Mouse (Mus musculus) testis, adult 2 months (tissue): ENCODE data around the gene Vangl1. TPM values are rescaled to one million over a fixed set of nuclear protein-coding genes. Genes with fewer than 3 reads are reported as not detected.

Experiments used
- H3K27ac ChIP-seq: fragments of 200-500 bp; 2 replicates; pipeline ENCODE4 v1.5.1; 2012; ENCODE audit warnings: low read depth, low read length; ENCODE audit not compliant: control insufficient read depth, insufficient read depth
- H3K27me3 ChIP-seq: fragments of 200-500 bp; 2 replicates; pipeline ENCODE4 v1.6.1; 2012; ENCODE audit warnings: mild to moderate bottlenecking, low read length, moderate library complexity; ENCODE audit not compliant: control insufficient read depth, insufficient read depth
- H3K36me3 ChIP-seq: fragments of 200-500 bp; 2 replicates; pipeline ENCODE4 v1.6.1; 2012; ENCODE audit warnings: mild to moderate bottlenecking, low read length; ENCODE audit not compliant: control insufficient read depth, insufficient read depth
- H3K4me1 ChIP-seq: fragments of 200-500 bp; 2 replicates; pipeline ENCODE4 v1.6.1; 2012; ENCODE audit warnings: low read length; ENCODE audit not compliant: control insufficient read depth, insufficient read depth
- H3K4me3 ChIP-seq: fragments of 200-500 bp; 2 replicates; pipeline ENCODE4 v1.5.1; 2012; ENCODE audit warnings: low read depth, mild to moderate bottlenecking, low read length, moderate library complexity, mixed read lengths; ENCODE audit not compliant: control insufficient read depth
- CTCF ChIP-seq: fragments of 200-500 bp; IDR thresholded peaks from 2 replicates; pipeline ENCODE4 v1.5.1; 2012; ENCODE audit warnings: low read depth, mild to moderate bottlenecking, inconsistent platforms, low read length, moderate library complexity; ENCODE audit not compliant: control insufficient read depth, insufficient read depth, insufficient replicate concordance
- POLR2A ChIP-seq: fragments of 200-500 bp; IDR thresholded peaks from 2 replicates; pipeline ENCODE4 v1.6.1; 2012; ENCODE audit warnings: low read depth, mild to moderate bottlenecking, inconsistent platforms, low read length, moderate library complexity; ENCODE audit not compliant: control insufficient read depth
- polyA plus RNA-seq: library from polyadenylated mRNA; depleted of rRNA; stranded (reverse); fragments of >200 nt; gene quantifications from 2 replicates; pipeline ENCODE4 v1.2.3, GENCODE M21; 2012; rRNA removed

The Vangl1 gene
- 1.3 and 2.6 TPM in 2 replicates for polyA plus RNA-seq

DNA sequence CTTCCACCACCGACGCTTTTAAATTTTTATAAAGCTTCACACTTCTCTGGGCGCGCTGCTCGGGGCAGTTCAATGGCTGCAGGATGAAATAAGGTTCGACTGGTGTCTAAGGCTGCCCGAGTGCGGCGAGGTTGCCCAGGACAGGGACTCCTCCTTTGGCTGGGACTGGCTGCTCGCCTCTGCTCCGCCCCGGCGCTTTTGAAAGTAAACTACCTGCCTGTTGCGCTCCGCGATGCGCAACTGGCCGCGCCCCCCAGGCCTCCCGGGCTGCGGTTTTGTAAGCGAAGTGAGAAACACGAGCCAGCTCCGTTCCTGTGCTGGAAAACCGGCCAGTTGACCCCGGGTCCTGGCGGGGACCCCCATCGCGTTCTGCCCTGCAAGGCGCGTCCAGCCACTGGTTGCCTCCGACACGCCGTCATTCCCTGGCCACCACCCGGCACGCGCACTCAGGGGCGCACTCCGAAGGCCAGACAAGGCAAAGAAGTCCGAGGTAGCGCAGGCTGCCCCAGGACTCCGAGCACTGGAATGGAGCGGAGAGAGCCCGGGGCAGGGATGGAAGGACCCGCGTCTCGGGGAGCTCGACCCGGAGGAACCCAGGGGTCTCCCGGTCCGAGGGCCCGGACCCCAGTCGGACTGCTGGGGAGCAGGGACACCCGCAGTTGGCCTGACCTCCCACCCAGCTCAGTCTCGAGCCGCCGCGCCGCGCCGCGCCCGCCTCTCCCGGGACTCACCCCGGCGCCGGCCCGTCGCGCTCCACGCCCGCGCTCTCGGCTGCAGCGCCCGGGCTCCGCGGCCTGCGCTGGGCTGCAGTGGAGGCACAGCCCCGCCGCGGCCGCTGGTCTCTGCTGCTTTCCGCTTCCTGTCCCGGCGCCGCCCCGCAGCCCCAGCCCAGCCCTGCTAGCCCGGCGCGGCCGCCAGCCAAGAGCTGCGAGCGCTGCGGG, at the start of gene Vangl1:
TSS of gene Vangl1 (minus strand) at position 913 of the 941 bp plus-strand sequence.
- peaks cover 12% of the 10 kb centered on the region for H3K4me1 ChIP-seq
- H3K4me3 ChIP-seq, result peak within 1 kb of the TSS; percentile 80
- no peak within 1 kb of the TSS for H3K27ac ChIP-seq
- H3K36me3 ChIP-seq, result no peaks in the 10 kb centered on the region
- no peaks in the 10 kb centered on the region for H3K27me3 ChIP-seq
- TF ChIP-seq CTCF (no peak), POLR2A (no peak)

DNA sequence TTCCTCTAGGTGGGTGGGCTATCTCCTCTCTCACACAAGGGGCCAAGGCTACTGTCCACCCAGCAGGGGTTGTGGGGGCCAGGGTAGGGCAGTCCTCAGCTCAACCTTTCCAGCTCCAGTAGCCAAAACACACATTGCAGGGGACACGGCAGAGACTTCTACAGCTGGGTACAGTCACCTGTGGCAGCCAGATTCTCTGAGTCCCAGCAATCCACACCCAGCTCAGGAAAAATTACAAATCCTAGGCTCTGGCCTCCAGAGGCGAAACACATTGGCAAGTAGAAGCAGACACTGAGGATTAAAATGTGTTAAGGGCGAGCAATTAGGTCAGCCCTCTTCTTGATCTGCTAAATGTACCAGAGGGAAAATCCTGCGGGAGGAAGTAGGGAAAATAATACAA, 49.1 kb upstream of the Vangl1 start:
- Histone ChIP-seq H3K36me3 (no peaks in the 10 kb centered on the region), H3K27ac (no peak overlapping the region), H3K4me3 (no peak overlapping the region), H3K4me1 (no peaks in the 10 kb centered on the region), H3K27me3 (no peaks in the 10 kb centered on the region)
- TF ChIP-seq POLR2A, result no peak
- no peak for TF ChIP-seq CTCF

DNA sequence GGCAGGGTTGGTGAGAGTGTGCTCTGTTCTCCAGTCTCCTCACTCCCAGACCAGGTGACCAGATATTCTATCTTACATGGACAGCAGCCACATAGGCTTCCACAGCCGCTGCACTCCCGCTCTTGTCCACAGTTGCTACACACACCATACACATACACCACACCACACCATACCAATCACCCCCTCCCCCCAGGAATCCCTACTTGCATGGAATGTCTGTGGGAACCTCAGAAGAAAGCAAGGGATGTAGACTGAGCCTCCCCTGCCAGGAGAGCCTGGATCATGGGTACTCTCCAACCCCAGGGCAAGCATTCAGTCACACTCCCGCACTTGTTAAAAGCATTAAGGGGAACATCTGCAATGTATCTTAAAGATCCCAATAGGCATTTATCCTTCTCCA, 48.4 kb upstream of the Vangl1 start:
- Histone ChIP-seq H3K27ac (no peak overlapping the region), H3K4me1 (no peaks in the 10 kb centered on the region), H3K36me3 (no peaks in the 10 kb centered on the region), H3K27me3 (no peaks in the 10 kb centered on the region), H3K4me3 (no peak overlapping the region)
- TF ChIP-seq POLR2A, result no peak
- no peak for TF ChIP-seq CTCF

DNA sequence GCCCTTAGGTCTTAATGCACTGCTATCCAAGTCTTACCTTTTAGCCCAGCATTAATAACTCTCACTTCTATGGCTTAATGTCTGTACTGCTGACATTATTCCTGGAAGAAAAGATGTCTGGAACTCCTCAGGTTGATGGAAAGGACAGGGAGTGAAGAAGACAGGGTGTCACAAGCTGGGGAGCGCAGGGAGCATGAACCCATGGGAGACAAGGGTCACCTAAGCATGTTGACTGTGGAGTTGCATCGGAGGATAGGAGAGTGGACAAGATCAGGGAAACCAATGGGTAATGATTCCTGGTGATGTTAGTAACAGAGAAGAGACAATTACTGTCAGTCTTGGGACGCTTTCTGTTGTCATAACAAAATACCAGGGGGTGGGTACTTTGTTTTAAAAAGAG, 46.4 kb upstream of the Vangl1 start:
- H3K4me3 ChIP-seq, result no peak overlapping the region
- no peaks in the 10 kb centered on the region for H3K27me3 ChIP-seq
- no peak for TF ChIP-seq POLR2A
- TF ChIP-seq CTCF, result no peak
- no peak overlapping the region for H3K27ac ChIP-seq
- no peaks in the 10 kb centered on the region for H3K36me3 ChIP-seq
- H3K4me1 ChIP-seq, result no peaks in the 10 kb centered on the region

DNA sequence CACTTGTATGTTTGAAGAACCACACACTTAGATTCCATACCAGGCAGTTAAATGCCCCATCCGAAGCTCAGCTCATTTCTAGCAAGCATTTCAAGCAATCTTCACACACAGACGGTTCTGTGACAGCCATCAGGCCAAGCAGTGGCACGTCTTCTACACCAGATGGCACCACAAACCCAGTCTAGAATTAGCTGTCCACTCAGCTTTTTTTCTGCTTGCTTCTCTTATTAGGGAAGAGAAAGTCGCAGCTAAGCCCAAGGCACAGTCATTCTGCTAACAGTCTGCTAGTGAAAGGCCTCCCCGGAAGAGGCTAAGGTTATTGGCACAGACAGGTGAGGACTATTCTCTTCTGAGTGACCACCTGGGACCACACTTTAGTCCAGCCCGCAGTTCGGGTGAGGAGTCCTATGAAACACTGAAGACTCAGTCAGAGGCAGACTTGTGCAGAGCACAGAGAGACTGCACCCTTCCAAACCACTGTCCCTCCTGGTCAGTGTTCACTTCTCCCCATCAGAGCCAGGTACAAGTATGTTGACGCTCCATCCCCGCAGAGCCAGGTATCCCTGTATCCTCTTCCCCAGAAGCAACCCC, 45.0 kb upstream of the Vangl1 start:
- H3K27ac ChIP-seq, result no peak overlapping the region
- no peaks in the 10 kb centered on the region for H3K36me3 ChIP-seq
- no peaks in the 10 kb centered on the region for H3K4me1 ChIP-seq
- H3K4me3 ChIP-seq, result no peak overlapping the region
- TF ChIP-seq CTCF, result peak; percentile 49; the same call in 1 of the 2 replicates
- no peak for TF ChIP-seq POLR2A
- H3K27me3 ChIP-seq, result no peaks in the 10 kb centered on the region

DNA sequence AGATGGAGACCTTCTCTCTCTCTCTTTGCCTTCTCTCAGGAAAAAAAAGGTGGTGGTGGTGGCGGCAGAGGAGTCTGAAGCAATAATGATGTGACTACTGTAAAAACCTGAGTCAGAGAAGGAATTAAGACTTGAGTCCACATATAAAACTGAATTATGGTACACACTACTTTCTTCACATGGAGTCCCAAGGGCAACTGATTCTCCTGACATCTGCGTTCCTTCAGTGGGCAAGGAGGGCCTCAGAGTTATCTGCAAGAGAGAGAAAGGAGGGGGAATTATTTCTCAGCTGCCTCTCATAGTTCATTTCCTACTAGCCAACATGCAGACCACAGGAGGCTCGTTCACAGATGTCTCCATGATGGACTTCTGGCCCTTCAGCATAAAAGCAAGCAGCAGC, 40.1 kb upstream of the Vangl1 start:
- no peaks in the 10 kb centered on the region for H3K36me3 ChIP-seq
- no peak overlapping the region for H3K4me3 ChIP-seq
- no peaks in the 10 kb centered on the region for H3K4me1 ChIP-seq
- no peak for TF ChIP-seq CTCF
- no peak for TF ChIP-seq POLR2A
- no peak overlapping the region for H3K27ac ChIP-seq
- no peaks in the 10 kb centered on the region for H3K27me3 ChIP-seq

DNA sequence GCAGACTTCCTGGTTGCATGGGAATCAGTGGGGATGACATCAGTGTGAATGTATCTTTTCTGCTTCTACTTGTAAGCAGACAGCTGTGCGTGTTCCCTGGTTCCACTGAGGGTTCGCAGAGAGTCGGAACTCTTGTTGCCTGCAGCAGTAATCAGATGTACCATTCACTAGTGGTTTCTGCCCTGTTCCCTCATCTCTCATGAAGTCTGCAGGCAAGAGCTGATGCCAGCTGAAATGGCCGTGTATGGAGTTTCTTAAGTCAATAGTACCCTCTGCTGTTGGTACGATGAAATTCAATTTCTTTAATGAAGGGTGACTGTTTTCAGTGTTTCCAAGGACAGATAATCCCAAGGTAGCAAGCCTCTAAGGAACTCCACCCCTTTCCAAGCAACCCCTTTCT, 38.4 kb upstream of the Vangl1 start:
- Histone ChIP-seq H3K36me3 (no peaks in the 10 kb centered on the region), H3K27me3 (no peaks in the 10 kb centered on the region)

More for the DNA sequence above, 38.4 kb upstream of the Vangl1 start:
- Histone ChIP-seq H3K4me1 (no peaks in the 10 kb centered on the region), H3K4me3 (no peak overlapping the region), H3K27ac (no peak overlapping the region)
- TF ChIP-seq CTCF, result no peak
